Mouse (Mus musculus): ENCODE measurements around the gene Tagln2.

DNA sequence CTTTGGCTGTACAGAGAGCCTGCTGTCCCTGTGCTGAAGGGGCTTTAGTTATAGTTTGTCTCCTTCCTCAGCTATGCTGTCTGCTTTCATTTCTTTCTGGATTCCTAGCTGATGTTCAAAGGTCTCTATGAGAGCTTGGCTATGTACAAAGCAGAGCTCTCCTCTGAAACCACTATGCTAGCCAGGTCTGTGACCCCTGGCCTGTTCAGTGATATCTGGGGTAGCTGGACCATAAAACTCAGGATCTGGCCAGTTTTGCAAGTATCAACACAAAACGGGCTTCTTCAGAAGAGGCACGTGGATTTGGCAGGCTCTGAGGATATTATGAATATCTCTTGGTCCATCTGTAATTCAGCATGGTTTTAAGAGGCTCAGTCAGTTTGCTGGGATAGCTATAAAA is 46.9 kb upstream of the Tagln2 start:
- TF ChIP-seq CTCF (conservative IDR thresholded peaks at IDR 0.05; ENCODE audit: insufficient read depth, insufficient read length, low read depth, low read length) (no peak), POLR2A (IDR thresholded peaks at IDR 0.05; ENCODE audit: low read depth, low read length) (no peak)

All from kidney, adult 2 months (tissue).